Mouse (Mus musculus) E14TG2a.4 (cell line): ENCODE data around the gene Acacb.

Source experiments
- H3K27me3 ChIP-seq: 2 replicates; pipeline ENCODE4 v1.6.1; 2014; ENCODE audit warnings: low read length, control low read depth; ENCODE audit not compliant: insufficient read depth
- H3K36me3 ChIP-seq: 2 replicates; pipeline ENCODE4 v1.6.1; 2014; ENCODE audit warnings: low read length, control low read depth; ENCODE audit not compliant: insufficient read depth
- H3K4me1 ChIP-seq: replicated peaks from 2 replicates; pipeline ENCODE4 v1.6.1; 2014; ENCODE audit warnings: low read depth, low read length, control low read depth
- H3K4me3 ChIP-seq: replicated peaks from 2 replicates; pipeline ENCODE4 v1.5.1; 2014; ENCODE audit warnings: mild to moderate bottlenecking, low read length
- H3K9me3 ChIP-seq: 2 replicates; pipeline ENCODE4 v1.6.1; 2014; ENCODE audit warnings: low read length, control low read depth
- CTCF ChIP-seq: conservative IDR thresholded peaks from 2 replicates; pipeline ENCODE4 v1.5.1; 2014; ENCODE audit warnings: low read length
- NANOG ChIP-seq: IDR thresholded peaks from 2 replicates; pipeline ENCODE4 v1.6.1; 2014; ENCODE audit warnings: borderline replicate concordance, low read length, mixed read lengths
- POU5F1 ChIP-seq: IDR thresholded peaks from 2 replicates; pipeline ENCODE4 v1.6.1; 2014; ENCODE audit warnings: low read length, borderline replicate concordance

The Acacb gene

DNA sequence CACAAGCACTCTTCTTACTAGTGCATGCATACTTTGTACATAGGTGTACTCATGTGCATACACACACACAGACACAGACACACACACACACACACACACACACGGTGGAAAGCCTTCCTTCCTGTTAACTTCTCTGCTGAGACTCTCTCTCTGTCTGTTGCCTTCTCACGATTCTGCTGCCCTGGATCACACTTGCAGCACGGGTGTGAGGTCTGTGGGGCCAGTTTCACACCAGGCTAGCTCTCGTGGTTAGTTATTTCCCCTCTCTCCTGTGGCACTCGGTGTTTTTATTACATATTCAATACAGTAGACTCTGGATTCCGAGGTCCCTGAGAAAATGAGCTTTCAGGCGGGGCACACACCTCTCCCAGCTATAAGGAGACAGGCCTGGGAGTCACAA is 29.7 kb upstream of the Acacb start:
- TF ChIP-seq CTCF (no peak), POU5F1 (no peak), NANOG (no peak)
- Histone ChIP-seq H3K9me3 (no peaks in the 10 kb centered on the region), H3K27me3 (no peaks in the 10 kb centered on the region), H3K4me3 (no peak overlapping the region), H3K36me3 (peaks cover 81% of the 10 kb centered on the region), H3K4me1 (peaks cover 66% of the 10 kb centered on the region)

- Histone ChIP-seq H3K4me3 (peak overlapping the region; percentile 41), H3K9me3 (no peaks in the 10 kb centered on the region), H3K27me3 (no peaks in the 10 kb centered on the region), H3K36me3 (peaks cover 91% of the 10 kb centered on the region), H3K4me1 (peaks cover 78% of the 10 kb centered on the region)
- TF ChIP-seq POU5F1 (no peak), NANOG (no peak), CTCF (no peak)
Observed at GRCm38 (mm10) chr5:114119806-114120205, 26.5 kb upstream of the Acacb start.

GRCm38 (mm10) chr5:114126008-114126407 is 20.3 kb upstream of the Acacb start:
- Histone ChIP-seq H3K27me3 (no peaks in the 10 kb centered on the region), H3K36me3 (peaks cover 53% of the 10 kb centered on the region), H3K9me3 (no peaks in the 10 kb centered on the region), H3K4me1 (peaks cover 80% of the 10 kb centered on the region), H3K4me3 (peak overlapping the region; percentile 94)
- no peak for TF ChIP-seq NANOG
- no peak for TF ChIP-seq POU5F1
- TF ChIP-seq CTCF: no peak

DNA sequence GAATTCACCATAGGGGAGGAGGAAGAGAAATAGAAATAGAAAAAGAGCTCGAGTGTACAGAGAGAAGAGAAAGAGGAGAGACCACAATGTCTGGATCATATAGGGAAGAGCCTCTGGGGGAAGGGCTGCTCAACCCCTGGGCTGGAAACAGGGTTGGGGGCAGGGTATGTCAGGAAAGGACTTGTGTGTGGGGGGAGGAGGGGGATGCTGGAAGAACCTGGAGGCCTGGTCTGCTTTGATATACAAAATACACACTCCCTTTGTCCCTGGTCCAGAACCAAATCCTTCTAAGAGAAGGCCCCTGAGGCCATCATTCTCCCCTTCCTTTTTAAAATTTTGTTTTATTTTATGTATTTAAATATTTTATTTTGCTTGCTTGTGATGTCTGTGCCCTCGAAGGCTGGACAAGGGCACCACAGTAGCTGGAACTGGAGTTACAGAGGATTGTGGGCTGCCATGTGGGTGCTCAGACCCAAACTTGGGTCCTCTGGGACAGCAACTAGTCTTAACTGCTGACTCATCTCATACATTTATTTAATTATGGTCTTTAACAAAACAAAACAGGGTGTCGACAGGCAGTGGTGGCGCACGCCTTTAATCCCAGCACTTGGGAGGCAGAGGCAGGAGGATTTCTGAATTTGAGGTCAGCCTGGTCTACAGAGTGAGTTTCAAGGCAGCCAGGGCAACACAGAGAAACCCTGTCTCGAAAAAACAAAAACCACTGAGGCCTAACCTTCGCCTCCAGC is 19.7 kb upstream of the Acacb start:
- peak overlapping the region; percentile 94 for H3K4me3 ChIP-seq
- H3K4me1 ChIP-seq: peaks cover 77% of the 10 kb centered on the region
- no peaks in the 10 kb centered on the region for H3K9me3 ChIP-seq
- H3K36me3 ChIP-seq: peaks cover 47% of the 10 kb centered on the region
- no peak for TF ChIP-seq CTCF
- TF ChIP-seq POU5F1: no peak
- TF ChIP-seq NANOG: no peak
- H3K27me3 ChIP-seq: no peaks in the 10 kb centered on the region

- H3K36me3 ChIP-seq: peaks cover 44% of the 10 kb centered on the region
- peak; percentile 72 for TF ChIP-seq CTCF
- TF ChIP-seq POU5F1: 0 out of 2 replicates have a peak, but pooled peaks have one; percentile 5
- no peak for TF ChIP-seq NANOG
- H3K27me3 ChIP-seq: no peaks in the 10 kb centered on the region
- H3K9me3 ChIP-seq: no peaks in the 10 kb centered on the region
- peaks cover 78% of the 10 kb centered on the region for H3K4me1 ChIP-seq
- peak within 1 kb of the TSS; percentile 94 for H3K4me3 ChIP-seq
Observed at GRCm38 (mm10) chr5:114127374-114128349, 18.7 kb upstream of the Acacb start, which contains the start of gene Alkbh2. Alkbh2 (minus strand) TSS chr5:114128218.

DNA sequence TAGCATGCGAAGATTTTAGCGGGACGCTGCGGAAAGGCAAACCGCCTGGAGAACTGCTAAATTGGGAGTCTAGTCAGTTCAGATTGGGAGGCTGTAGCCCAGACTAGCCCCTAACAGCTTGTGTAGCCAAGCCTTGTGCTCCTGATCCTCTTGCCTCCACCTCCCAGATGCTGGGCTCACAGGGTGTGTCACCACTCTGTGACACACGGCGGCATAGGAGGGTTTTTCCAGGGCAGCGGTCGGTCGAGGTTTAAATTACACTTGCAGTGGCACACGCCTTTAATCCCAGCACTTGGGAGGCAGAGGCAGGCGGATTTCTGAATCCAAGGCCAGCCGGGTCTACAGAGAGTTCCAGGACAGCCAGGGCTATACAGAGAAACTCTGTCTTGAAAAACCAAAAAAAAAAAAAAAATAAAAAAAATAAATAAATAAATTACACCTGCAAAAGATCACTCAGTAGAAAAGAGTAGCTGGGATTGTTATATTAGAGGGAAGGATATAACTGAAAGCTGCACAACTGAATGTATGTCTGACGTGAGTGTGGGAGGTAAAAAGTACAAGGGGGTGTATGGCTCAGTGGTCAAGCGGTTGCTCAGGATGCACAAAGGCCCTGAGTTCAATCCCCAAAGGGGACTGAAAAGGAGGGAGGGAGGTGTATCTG is 16.7 kb upstream of the Acacb start:
- TF ChIP-seq CTCF: no peak
- TF ChIP-seq POU5F1: no peak
- TF ChIP-seq NANOG: no peak
- Histone ChIP-seq H3K27me3 (no peaks in the 10 kb centered on the region), H3K4me1 (peaks cover 78% of the 10 kb centered on the region), H3K4me3 (peak overlapping the region; percentile 100), H3K9me3 (no peaks in the 10 kb centered on the region), H3K36me3 (peaks cover 45% of the 10 kb centered on the region)

DNA sequence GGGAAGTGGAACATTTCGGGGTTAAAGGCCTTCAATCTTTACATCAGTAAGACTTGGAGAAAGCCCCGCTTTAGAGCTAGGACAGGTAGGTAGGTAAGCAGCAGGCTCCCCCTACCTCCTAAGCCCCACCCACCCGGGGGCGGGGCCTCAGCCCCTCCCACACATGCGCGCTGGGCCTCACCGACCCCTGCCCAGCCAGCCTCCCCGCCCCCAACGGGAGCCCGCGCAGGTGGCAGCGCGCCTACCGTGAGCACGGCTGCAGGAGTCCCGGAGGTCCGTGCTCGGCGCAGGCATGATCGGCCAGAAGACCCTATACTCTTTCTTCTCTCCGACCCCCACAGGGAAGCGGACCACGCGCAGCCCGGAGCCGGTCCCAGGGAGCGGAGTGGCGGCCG is 16.1 kb upstream of the Acacb start, which contains the start of gene Ung:
TSS of gene Ung (plus strand) at position 176 of the 395 bp plus-strand sequence.
- no peaks in the 10 kb centered on the region for H3K9me3 ChIP-seq
- no peak for TF ChIP-seq NANOG
- no peak for TF ChIP-seq CTCF
- no peak for TF ChIP-seq POU5F1
- H3K4me1 ChIP-seq: peaks cover 78% of the 10 kb centered on the region
- no peaks in the 10 kb centered on the region for H3K27me3 ChIP-seq
- peaks cover 45% of the 10 kb centered on the region for H3K36me3 ChIP-seq
- peak within 1 kb of the TSS; percentile 100 for H3K4me3 ChIP-seq
